Mouse (Mus musculus) heart, postnatal 0 days (tissue): ENCODE data around the gene Prss38.

Source experiments
- CTCF ChIP-seq: IDR thresholded peaks from 2 replicates; pipeline ENCODE4 v1.5.1; 2016; ENCODE audit warnings: antibody characterized with exemption, control low read depth, low read depth
- EP300 ChIP-seq: IDR thresholded peaks from 2 replicates; pipeline ENCODE4 v1.6.1; 2016; ENCODE audit warnings: antibody characterized with exemption, low read depth

GRCm38 (mm10) chr11:59366031-59366430 is 9.4 kb downstream of the Prss38 start:
- TF ChIP-seq CTCF (no peak), EP300 (no peak)
